ENCODE assay signal across 8 mouse cellular contexts in the genomic region with DNA sequence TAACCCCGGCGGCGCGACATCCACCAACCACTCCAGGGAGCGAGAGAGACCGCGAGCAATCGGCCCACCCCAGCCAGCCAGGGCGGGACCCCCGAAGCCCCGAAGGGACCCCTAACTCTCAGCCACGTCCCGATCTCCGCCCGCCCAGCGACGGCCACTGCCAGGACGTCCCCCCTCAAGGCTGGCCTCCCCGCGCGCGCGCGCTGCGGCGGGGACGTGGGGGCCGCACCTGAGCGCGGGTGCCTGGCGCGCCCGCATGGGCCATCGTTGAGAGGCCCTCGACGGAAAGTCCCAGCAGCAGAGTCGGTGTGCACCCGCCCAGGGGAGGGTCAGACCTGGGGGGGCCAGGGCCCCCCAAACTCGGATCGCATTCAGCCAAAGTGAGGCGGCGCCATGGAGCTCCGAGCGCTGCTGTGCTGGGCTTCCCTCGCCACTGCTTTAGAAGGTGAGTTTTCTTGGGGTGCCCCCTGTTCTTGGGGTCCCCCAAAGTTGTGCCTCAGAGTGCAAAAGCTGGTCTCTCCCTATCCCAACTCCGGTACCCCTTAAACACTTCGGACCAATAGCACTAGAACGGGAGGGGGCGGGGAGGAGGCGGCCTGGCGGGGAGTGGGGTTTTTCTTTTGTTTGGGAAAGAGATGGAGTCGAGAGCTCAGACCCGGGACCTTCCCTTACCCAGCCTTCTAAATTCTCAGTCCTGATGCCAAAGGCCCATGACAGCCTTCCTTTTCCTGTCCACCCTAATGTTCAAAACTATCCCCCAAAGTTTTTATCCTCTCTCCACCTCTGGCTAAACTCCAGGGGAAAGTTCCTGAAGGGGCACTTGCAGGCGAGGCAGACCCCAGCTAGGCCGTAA. TPM values are rescaled to one million over a fixed set of nuclear protein-coding genes. Genes with fewer than 3 reads are reported as not detected.
A peak's percentile ranks its signal among the peaks of the same experiment; 100 is the strongest.
DNase-seq lines count a peak whose midpoint lies in the region; ATAC-seq lines count a peak whose summit lies in the region.

No protein-coding gene starts in this region.

- no peaks in the 10 kb centered on the region for H3K9me3 ChIP-seq in heart, embryonic 13.5 days
- no peaks in the 10 kb centered on the region for H3K9me3 ChIP-seq in hindbrain, embryonic 11.5 days (ENCODE audit: control insufficient read depth, low read length)
- no peaks in the 10 kb centered on the region for H3K9me3 ChIP-seq in midbrain, embryonic 15.5 days

- WGBS in heart, embryonic 13.5 days: under 1% methylated on average over 54 of the region's 55 CpGs
- WGBS in hindbrain, embryonic 11.5 days: under 1% methylated on average over 52 of the region's 55 CpGs
- WGBS in midbrain, embryonic 15.5 days: under 1% methylated on average over 55 of the region's 55 CpGs

- peak overlapping the region; percentile 94 for H3K9ac ChIP-seq in heart, embryonic 13.5 days
- H3K9ac ChIP-seq in hindbrain, embryonic 11.5 days (ENCODE audit: low read depth, low read length): peak overlapping the region; percentile 92
- peak overlapping the region; percentile 56 for H3K9ac ChIP-seq in midbrain, embryonic 15.5 days

- peaks cover 29% of the 10 kb centered on the region for H3K36me3 ChIP-seq in heart, embryonic 13.5 days
- no peaks in the 10 kb centered on the region for H3K36me3 ChIP-seq in hindbrain, embryonic 11.5 days (ENCODE audit: control insufficient read depth, insufficient read depth, low read length)
- H3K36me3 ChIP-seq in midbrain, embryonic 15.5 days (replicated peaks): no peaks in the 10 kb centered on the region

- ATAC-seq in heart, embryonic 13.5 days (ENCODE audit: extremely low read depth, insufficient number of reproducible peaks, low FRiP score, low TSS enrichment): peak; percentile 18; the same call in 1 of the 2 replicates
- peak; percentile 52 for ATAC-seq in hindbrain, embryonic 11.5 days (ENCODE audit: low FRiP score)
- peak; percentile 44 for ATAC-seq in midbrain, embryonic 15.5 days (replicated peaks)

- H3K27me3 ChIP-seq in heart, embryonic 13.5 days (replicated peaks): no peaks in the 10 kb centered on the region
- no peaks in the 10 kb centered on the region for H3K27me3 ChIP-seq in hindbrain, embryonic 11.5 days (ENCODE audit: control insufficient read depth, insufficient read depth, low read length)
- H3K27me3 ChIP-seq in midbrain, embryonic 15.5 days (replicated peaks): peaks cover 16% of the 10 kb centered on the region; the same call in 1 of the 2 replicates

- peak overlapping the region; percentile 76 for H3K4me3 ChIP-seq in heart, embryonic 13.5 days
- peak overlapping the region; percentile 87 for H3K4me3 ChIP-seq in hindbrain, embryonic 11.5 days (ENCODE audit: low read depth, low read length)
- H3K4me3 ChIP-seq in midbrain, embryonic 15.5 days: peak overlapping the region; percentile 49

- H3K27ac ChIP-seq in heart, embryonic 13.5 days (replicated peaks): peak overlapping the region; percentile 98
- H3K27ac ChIP-seq in hindbrain, embryonic 11.5 days (ENCODE audit: low read depth, low read length): peak overlapping the region; percentile 79
- H3K27ac ChIP-seq in midbrain, embryonic 15.5 days: peak overlapping the region; percentile 62

- H3K4me1 ChIP-seq in heart, embryonic 13.5 days: peaks cover 70% of the 10 kb centered on the region
- peaks cover 6% of the 10 kb centered on the region; the same call in 1 of the 2 replicates for H3K4me1 ChIP-seq in hindbrain, embryonic 11.5 days (replicated peaks; ENCODE audit: control insufficient read depth, insufficient read depth, low read length)
- H3K4me1 ChIP-seq in midbrain, embryonic 15.5 days: peaks cover 38% of the 10 kb centered on the region

- peak overlapping the region; percentile 70 for H3K4me2 ChIP-seq in heart, embryonic 13.5 days
- H3K4me2 ChIP-seq in hindbrain, embryonic 11.5 days (replicated peaks; ENCODE audit: low read depth, low read length): peak overlapping the region; percentile 85
- peak overlapping the region; percentile 95 for H3K4me2 ChIP-seq in midbrain, embryonic 15.5 days

- DNase-seq in heart, adult 18-20 months: no peak
- DNase-seq in adipocyte (ENCODE audit: low spot score): peak; percentile 22
- peak; percentile 53 for DNase-seq in hindbrain, embryonic 11.5 days (ENCODE audit: low spot score)
- no peak for DNase-seq in right cerebral cortex, postnatal 36 days (ENCODE audit: low spot score in 2 of 2)
- DNase-seq in left cerebral cortex, adult 8-10 months (ENCODE audit: low spot score in 2 of 2): no peak
- no peak for DNase-seq in T-cell, adult 2 months (ENCODE audit: low spot score)

RNA-seq across cellular contexts. Expression of gene Ephb4, which starts 0.5 kb away (rescaled TPM):
- polyA plus RNA-seq in heart, embryonic 13.5 days (2015; fragmentation: Nextera tagmentation; extraction: Ambion mirVana): 33.1 and 37.6 TPM in 2 replicates
- 10 to 100 TPM; 37.1 to 38.8 TPM for total RNA-seq in heart, adult 18-20 months (2021)
- 21.0 and 21.3 TPM in 2 replicates for polyA plus RNA-seq in hindbrain, embryonic 11.5 days (2014; fragmentation: Nextera tagmentation; extraction: Ambion mirVana)
- polyA plus RNA-seq in midbrain, embryonic 15.5 days (2015; fragmentation: Nextera tagmentation; extraction: Ambion mirVana): 6.8 and 8.7 TPM in 2 replicates
- 1 to 10 TPM; 4.4 to 7.2 (median 5.2) TPM for total RNA-seq in left cerebral cortex, adult 8-10 months (2022)

RNA-seq across cellular contexts. Expression of gene Slc12a9, which starts 17.0 kb away (rescaled TPM):
- polyA plus RNA-seq in heart, embryonic 13.5 days (2015; fragmentation: Nextera tagmentation; extraction: Ambion mirVana): 8.1 and 8.7 TPM in 2 replicates
- 1 to 10 TPM; 1.5 to 1.8 TPM for total RNA-seq in heart, adult 18-20 months (2021)
- 7.1 and 7.5 TPM in 2 replicates for polyA plus RNA-seq in hindbrain, embryonic 11.5 days (2014; fragmentation: Nextera tagmentation; extraction: Ambion mirVana)
- 27.7 and 29.5 TPM in 2 replicates for polyA plus RNA-seq in midbrain, embryonic 15.5 days (2015; fragmentation: Nextera tagmentation; extraction: Ambion mirVana)
- total RNA-seq in left cerebral cortex, adult 8-10 months (2022): 10 to 100 TPM; 24.4 to 28.0 (median 26.5) TPM

RNA-seq across cellular contexts. Expression of gene Trip6, which starts 36.2 kb away (rescaled TPM):
- polyA plus RNA-seq in heart, embryonic 13.5 days (2015; fragmentation: Nextera tagmentation; extraction: Ambion mirVana): 44.7 and 47.3 TPM in 2 replicates
- total RNA-seq in heart, adult 18-20 months (2021): 10 to 100 TPM; 12.0 to 13.3 TPM
- polyA plus RNA-seq in hindbrain, embryonic 11.5 days (2014; fragmentation: Nextera tagmentation; extraction: Ambion mirVana): 27.4 and 28.6 TPM in 2 replicates
- 14.7 and 19.1 TPM in 2 replicates for polyA plus RNA-seq in midbrain, embryonic 15.5 days (2015; fragmentation: Nextera tagmentation; extraction: Ambion mirVana)
- 1 to 10 TPM; 3.9 to 7.6 (median 5.1) TPM for total RNA-seq in left cerebral cortex, adult 8-10 months (2022)

RNA-seq across cellular contexts. Expression of gene Srrt, which starts 43.0 kb away (rescaled TPM):
- polyA plus RNA-seq in heart, embryonic 13.5 days (2015; fragmentation: Nextera tagmentation; extraction: Ambion mirVana): 84.9 and 88.1 TPM in 2 replicates
- total RNA-seq in heart, adult 18-20 months (2021): 10 to 100 TPM; 44.4 to 55.6 TPM
- polyA plus RNA-seq in hindbrain, embryonic 11.5 days (2014; fragmentation: Nextera tagmentation; extraction: Ambion mirVana): 138 and 140 TPM in 2 replicates
- 106 and 107 TPM in 2 replicates for polyA plus RNA-seq in midbrain, embryonic 15.5 days (2015; fragmentation: Nextera tagmentation; extraction: Ambion mirVana)
- total RNA-seq in left cerebral cortex, adult 8-10 months (2022): 100 to 1,000 TPM; 164 to 219 (median 188) TPM

RNA-seq across cellular contexts. Expression of gene Ufsp1, which starts 56.0 kb away (rescaled TPM):
- 8.1 and 8.8 TPM in 2 replicates for polyA plus RNA-seq in heart, embryonic 13.5 days (2015; fragmentation: Nextera tagmentation; extraction: Ambion mirVana)
- 10 to 100 TPM in 1 of 2 experiments, 1 to 10 TPM in 1; 8.1 to 10.7 TPM for total RNA-seq in heart, adult 18-20 months (2021)
- polyA plus RNA-seq in hindbrain, embryonic 11.5 days (2014; fragmentation: Nextera tagmentation; extraction: Ambion mirVana): 8.6 and 9.0 TPM in 2 replicates
- polyA plus RNA-seq in midbrain, embryonic 15.5 days (2015; fragmentation: Nextera tagmentation; extraction: Ambion mirVana): 18.2 and 18.7 TPM in 2 replicates
- 10 to 100 TPM; 14.0 to 16.8 (median 16.1) TPM for total RNA-seq in left cerebral cortex, adult 8-10 months (2022)

Comparison
In these comparisons a context has a peak if more than half of its experiments do, and no peak if none do; other contexts are left out.
1. DNase-seq: peak in adipocyte (single experiment) and hindbrain, embryonic 11.5 days (single experiment); none in heart, adult 18-20 months (0 of 2), right cerebral cortex, postnatal 36 days (0 of 2), left cerebral cortex, adult 8-10 months (0 of 2) and T-cell, adult 2 months (single experiment).
2. Peak in every context shown above with its lines, with median percentiles within 50 percentile points of each other: ATAC-seq, H3K27ac ChIP-seq, H3K4me2 ChIP-seq, H3K4me3 ChIP-seq and H3K9ac ChIP-seq.